Mouse (Mus musculus) cerebellum, adult 9-10 months (tissue): ENCODE measurements around the gene Mknk1.
A peak's percentile ranks its signal among the peaks of the same experiment; 100 is the strongest.

Experiments
- DNase-seq: peaks from one replicate; pipeline ENCODE4 v3.0.0; 2022

Gene Mknk1

DNA sequence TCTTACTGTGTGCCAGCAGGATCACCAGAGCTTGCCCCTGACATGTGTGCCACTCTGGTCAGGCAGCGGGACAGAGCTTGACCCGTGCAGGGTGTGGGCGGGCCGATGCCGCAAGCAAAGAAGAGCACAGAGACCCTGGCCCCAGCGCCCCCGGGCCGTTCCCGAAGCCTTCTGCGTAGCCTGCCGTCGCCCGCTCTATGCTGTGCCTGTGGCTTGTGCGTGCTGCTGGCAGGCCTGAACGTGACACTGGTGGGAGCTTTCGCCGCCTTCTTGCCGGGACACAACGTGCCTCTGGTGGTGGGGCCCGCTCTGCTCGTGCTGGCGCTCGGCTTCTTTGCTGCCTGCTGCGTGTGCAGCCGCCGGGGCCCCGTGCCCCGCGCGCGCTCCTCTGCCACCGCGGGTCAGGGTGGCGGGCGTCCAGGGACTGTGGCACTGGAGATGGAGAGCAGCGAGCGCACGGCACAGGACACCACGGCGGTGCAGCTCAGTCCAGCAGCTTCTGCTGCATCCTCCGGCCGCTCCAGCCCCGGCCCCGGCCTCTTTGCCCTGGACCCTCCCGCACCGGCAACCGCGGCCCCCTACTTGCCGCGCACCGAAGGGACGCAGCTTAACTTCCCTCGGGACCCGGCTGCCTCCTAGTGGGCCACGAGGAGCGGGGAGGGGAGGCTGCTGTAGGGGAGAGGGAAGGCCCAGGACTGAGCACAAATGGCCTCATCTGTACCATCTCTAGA, 59.1 kb downstream of the Mknk1 start:
- no peak for DNase-seq

GRCm38 (mm10) chr4:115902816-115903215, 63.8 kb downstream of the Mknk1 start:
- DNase-seq, result peak; percentile 77

DNA sequence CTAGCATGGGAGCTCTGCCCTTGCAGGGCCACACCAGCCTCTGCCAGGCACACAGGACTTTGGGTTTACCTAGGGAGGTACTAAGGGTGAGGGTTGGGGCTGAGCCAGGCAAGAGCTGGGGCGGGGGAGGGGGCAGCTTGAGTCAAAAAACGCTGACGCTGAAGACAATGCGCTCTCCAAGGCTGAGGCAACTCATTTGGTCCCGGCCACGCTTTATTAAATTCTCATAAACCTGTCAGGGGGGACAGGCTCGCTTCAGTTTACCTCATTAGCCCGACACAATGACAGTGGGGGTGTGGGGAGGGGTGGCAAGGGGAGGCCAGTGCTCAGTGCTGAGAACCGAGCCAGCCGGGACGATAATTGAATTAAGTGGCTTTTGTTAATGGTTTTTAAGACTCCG, 65.4 kb downstream of the Mknk1 start:
- DNase-seq, result no peak

DNA sequence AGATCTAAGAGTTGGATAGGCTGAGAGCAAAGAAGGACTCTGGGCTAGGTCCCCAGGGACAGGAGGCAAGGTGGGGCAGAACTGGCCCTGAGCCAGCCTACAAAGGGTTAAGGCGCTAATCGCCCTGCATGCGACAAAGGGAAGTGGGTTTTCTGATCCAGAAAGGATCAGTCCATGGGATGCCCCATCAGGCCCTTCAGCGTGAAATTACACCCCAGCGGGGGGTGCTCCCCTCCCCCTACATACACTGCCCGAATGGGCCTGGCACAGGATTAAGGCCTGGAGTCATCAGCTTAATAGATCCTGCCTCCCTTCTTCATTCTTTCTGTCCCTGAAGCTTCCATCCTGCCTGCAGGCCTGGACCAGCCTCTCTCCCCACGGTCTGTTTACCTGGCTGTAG, 66.7 kb downstream of the Mknk1 start:
- no peak for DNase-seq

- DNase-seq, result no peak
Observed at GRCm38 (mm10) chr4:115906791-115907190, 67.8 kb downstream of the Mknk1 start.

DNA sequence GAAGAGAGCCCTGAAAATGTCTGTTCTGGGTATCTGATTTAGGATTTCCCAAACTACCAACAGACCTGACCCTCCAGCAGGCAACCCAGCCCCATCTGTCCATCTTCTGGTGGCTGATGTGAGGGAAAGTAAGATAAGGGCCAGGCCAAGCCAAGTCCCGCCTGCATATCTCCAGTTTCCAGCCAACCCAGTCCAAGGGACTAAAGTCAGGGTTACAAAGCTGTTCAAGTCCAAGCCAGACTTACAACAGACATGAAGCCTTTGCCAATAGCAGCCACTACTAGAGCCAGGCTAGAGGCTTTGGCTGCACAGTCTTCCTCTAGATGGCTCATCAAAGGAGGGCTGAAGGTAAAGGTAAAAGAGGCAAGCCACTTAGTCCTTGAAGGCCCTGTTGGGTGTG, 69.0 kb downstream of the Mknk1 start:
- no peak for DNase-seq

DNA sequence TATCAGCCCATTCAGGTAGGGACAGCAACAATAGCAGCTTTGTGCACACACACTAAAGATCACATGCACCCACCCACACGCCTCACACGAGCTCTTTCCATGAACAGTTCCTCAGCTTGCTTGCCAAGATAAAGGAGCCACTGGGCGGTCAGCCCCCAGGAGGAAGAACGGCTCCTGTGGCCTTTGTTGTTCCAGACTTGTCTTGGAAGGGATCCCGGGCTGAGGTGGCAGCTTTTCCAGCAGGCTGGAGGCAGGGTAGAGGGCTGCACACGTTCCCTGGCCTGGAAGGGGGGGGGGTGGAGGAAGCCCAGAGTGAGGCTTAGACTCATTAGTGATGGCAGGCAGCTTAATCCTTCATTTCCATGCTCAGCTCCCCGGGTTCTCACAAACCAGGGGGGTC, 69.6 kb downstream of the Mknk1 start:
- no peak for DNase-seq

DNA sequence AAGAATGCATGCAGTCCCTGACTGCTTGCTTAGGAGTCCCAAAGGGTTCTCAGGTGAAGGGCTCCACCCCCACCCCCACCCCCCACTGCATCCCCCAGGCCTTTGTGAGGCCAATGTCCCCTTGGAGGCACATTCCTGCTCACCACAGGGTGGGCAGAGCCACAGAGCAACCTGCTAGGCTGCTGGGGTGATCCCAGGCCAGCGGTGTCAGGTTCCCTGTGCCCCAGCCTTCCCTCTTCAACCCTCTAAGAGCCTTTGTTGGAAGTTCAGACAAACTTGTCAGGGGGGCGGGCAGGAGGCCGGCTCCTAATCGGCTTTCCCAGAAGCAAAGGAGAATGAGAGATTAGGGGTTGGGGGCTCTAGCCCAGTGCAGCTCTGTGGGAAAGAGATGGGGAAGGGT, 72.6 kb downstream of the Mknk1 start:
- no peak for DNase-seq

DNA sequence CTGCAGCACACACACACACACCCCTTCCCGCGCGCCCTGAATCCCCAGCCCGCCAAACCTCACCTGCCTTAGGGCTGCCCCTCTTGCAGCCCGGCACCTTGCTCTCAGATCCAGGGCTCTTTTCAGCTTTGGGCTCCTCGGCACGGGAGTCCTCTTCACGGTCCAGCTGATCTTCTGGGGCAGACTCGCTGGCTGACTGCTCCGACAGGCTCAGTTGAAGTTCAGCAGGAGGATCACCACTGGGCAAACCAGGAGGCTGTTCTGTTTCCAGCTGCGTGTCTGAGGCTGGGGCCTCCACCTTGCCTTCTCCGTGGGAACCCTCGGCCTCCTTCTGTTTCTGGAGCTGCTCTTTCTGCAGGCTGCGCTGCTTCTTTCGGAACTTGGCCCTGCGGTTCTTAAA, 80.9 kb downstream of the Mknk1 start:
- no peak for DNase-seq

- DNase-seq, result no peak
Observed at GRCm38 (mm10) chr4:115922688-115923087, 83.7 kb downstream of the Mknk1 start.

DNA sequence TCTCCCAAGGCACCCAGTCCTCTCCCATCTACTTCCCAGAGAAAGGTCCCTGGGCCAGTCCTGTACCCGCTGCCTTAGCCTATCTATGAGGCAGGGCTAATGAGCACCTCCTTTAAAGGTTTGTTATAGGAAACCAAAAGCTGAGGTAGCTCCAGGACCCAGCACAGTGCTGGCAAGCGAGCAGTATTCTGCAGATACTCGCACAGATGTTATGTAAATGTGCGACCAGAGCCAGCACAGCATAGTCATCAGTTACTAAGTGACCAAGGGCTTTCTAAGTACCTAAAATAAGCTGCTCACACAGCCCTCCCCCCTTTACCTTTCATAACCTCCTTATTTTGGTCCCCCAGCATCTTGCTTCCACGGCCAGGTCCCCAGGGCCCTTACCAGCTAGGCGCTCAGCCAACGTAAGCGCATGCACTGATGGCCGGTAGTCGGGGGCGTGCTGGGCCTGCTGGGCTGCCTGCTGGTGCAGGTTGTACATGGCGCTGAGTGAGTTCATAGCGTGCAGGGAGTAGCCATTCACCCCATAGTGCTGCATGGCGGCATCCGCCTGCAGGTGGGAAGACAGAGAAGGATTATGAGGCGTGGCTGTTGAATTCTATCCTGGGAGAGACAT, 84.4 kb downstream of the Mknk1 start:
- DNase-seq, result no peak

DNA sequence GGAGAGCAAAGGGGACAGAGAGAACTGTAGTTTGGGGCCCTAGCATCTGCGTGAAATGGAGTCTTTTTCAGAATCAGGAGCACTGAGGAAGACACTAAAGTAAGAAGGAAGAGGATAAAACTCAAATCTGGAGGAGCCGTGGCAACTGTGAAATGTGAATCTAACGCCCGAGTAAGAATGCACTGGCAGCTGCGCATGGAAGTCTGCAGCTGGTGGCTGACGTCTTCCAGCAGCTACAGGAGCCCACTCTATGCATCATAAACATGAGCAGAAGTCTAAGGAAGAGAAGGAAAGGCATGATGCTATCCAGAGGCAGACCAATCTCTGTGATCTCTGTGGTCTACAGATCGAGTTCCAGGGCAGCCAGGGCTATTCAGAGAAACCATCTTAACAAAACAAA, 88.6 kb downstream of the Mknk1 start:
- no peak for DNase-seq
